Mouse (Mus musculus): ENCODE results near the gene Trip10.

Trip10 gene

GRCm38 (mm10) chr17:57234254-57234928 is 14.9 kb upstream of the Trip10 start:
- no peak for DNase-seq (ENCODE audit: low spot score)

- DNase-seq (ENCODE audit: low spot score): no peak
Observed at GRCm38 (mm10) chr17:57235803-57236202, 13.5 kb upstream of the Trip10 start.

GRCm38 (mm10) chr17:57237181-57237580 is 12.1 kb upstream of the Trip10 start:
- DNase-seq (ENCODE audit: low spot score): no peak

GRCm38 (mm10) chr17:57243650-57244370 is 5.4 kb upstream of the Trip10 start:
- no peak for DNase-seq (ENCODE audit: low spot score)

- no peak for DNase-seq (ENCODE audit: low spot score)
Observed at GRCm38 (mm10) chr17:57245311-57245929, 3.8 kb upstream of the Trip10 start.

- no peak for DNase-seq (ENCODE audit: low spot score)
Observed at GRCm38 (mm10) chr17:57246663-57247392, 2.4 kb upstream of the Trip10 start.

GRCm38 (mm10) chr17:57247393-57248200 is 1.7 kb upstream of the Trip10 start:
- peak; percentile 71 for DNase-seq (ENCODE audit: low spot score)

GRCm38 (mm10) chr17:57248201-57248699 is 1.0 kb upstream of the Trip10 start, which contains the start of gene Gpr108:
Gene Gpr108, minus strand, starts transcription at chr17:57248446.
- peak; percentile 66 for DNase-seq (ENCODE audit: low spot score)

GRCm38 (mm10) chr17:57248771-57249170 is 484 bp upstream of the Trip10 start:
- no peak for DNase-seq (ENCODE audit: low spot score)

- peak; percentile 52 for DNase-seq (ENCODE audit: low spot score)
Observed at GRCm38 (mm10) chr17:57250461-57251160, 1.4 kb downstream of the Trip10 start.

- no peak for DNase-seq (ENCODE audit: low spot score)
Observed at GRCm38 (mm10) chr17:57251431-57251830, 2.2 kb downstream of the Trip10 start.

GRCm38 (mm10) chr17:57253306-57253705 is 4.1 kb downstream of the Trip10 start:
- DNase-seq (ENCODE audit: low spot score): no peak

GRCm38 (mm10) chr17:57255354-57255753 is 6.1 kb downstream of the Trip10 start:
- no peak for DNase-seq (ENCODE audit: low spot score)

GRCm38 (mm10) chr17:57256921-57257485 is 7.7 kb downstream of the Trip10 start:
- no peak for DNase-seq (ENCODE audit: low spot score)

GRCm38 (mm10) chr17:57258191-57258590 is 8.9 kb downstream of the Trip10 start:
- DNase-seq (ENCODE audit: low spot score): no peak

- no peak for DNase-seq (ENCODE audit: low spot score)
Observed at GRCm38 (mm10) chr17:57259742-57260141, 10.5 kb downstream of the Trip10 start.

GRCm38 (mm10) chr17:57260351-57260750 is 11.1 kb downstream of the Trip10 start:
- DNase-seq (ENCODE audit: low spot score): no peak

GRCm38 (mm10) chr17:57261286-57261685 is 12.0 kb downstream of the Trip10 start:
- no peak for DNase-seq (ENCODE audit: low spot score)

GRCm38 (mm10) chr17:57261796-57262195 is 12.5 kb downstream of the Trip10 start:
- no peak for DNase-seq (ENCODE audit: low spot score)

- no peak for DNase-seq (ENCODE audit: low spot score)
Observed at GRCm38 (mm10) chr17:57262901-57263550, 13.8 kb downstream of the Trip10 start.

Measured in urinary bladder, postnatal 25 days (tissue).